Mouse (Mus musculus): Measurements from ENCODE around the gene Mboat2. TPM values are rescaled to one million over a fixed set of nuclear protein-coding genes. Genes with fewer than 3 reads are reported as not detected.

Gene Mboat2
- polyA plus RNA-seq, 1 experiment, result not detected

DNA sequence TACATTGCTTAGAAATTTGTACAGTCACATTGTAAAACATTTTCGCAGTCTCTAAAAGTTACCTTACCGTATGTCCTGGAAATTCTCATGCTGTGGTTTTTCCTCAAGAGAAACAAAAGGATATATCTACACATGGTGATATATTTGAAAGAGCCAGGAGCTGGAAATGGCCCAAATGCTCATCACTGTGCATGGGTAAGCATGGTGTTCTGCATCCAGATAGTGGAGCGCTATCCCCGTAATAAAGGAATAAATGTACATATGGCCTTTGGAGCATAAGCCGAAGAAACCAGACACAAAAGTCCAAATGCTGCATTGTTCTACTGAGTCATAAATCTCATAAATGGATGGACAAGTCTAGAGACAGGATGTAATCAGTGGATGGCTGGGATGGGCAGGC is 72.1 kb downstream of the Mboat2 start:
- Histone ChIP-seq H3K27ac (ENCODE audit: insufficient read depth, low read depth, low read length) (no peak overlapping the region), H3K4me3 (ENCODE audit: insufficient read depth, low read depth, low read length) (no peak overlapping the region), H3K4me1 (ENCODE audit: control insufficient read depth, insufficient read depth, low read length) (peaks cover under 1% of the 10 kb centered on the region; the same call in 1 of the 2 replicates)
- 94% methylated on average over 5 of the region's 5 CpGs for WGBS
- TF ChIP-seq POLR2A (IDR thresholded peaks at IDR 0.05; ENCODE audit: insufficient read depth, low read depth, low read length) (no peak), CTCF (IDR thresholded peaks at IDR 0.05; ENCODE audit: insufficient read depth, low read depth, low read length) (no peak)

GRCm38 (mm10) chr12:24907894-24908293 is 77.2 kb downstream of the Mboat2 start:
- Histone ChIP-seq H3K4me3 (ENCODE audit: insufficient read depth, low read depth, low read length) (no peak overlapping the region), H3K27ac (ENCODE audit: insufficient read depth, low read depth, low read length) (no peak overlapping the region; the same call in 1 of the 2 replicates), H3K4me1 (ENCODE audit: control insufficient read depth, insufficient read depth, low read length) (peaks cover 5% of the 10 kb centered on the region; the same call in 1 of the 2 replicates)
- 87% methylated on average over 2 of the region's 2 CpGs for WGBS
- TF ChIP-seq POLR2A (IDR thresholded peaks at IDR 0.05; ENCODE audit: insufficient read depth, low read depth, low read length) (no peak), CTCF (IDR thresholded peaks at IDR 0.05; ENCODE audit: insufficient read depth, low read depth, low read length) (no peak)

DNA sequence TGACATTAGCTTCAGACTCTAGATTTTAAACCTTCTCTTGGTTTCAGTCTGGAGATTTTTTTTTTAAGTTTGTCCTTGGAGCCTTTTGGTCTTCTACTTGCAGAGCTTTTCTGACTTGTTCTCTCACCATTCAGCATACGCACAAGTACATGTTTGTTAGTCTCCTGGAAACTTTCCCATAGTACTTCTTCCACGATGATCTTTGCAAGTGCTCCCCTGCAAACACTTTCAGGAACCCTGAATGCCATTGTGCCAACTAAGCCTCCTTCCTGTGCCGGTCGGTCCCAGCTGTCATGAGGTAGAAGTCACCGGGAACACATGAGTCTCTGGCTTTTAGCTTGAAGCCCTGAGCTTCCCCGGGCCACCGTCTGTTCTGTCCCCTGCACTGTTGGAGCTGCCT is 79.0 kb downstream of the Mboat2 start:
- TF ChIP-seq CTCF (IDR thresholded peaks at IDR 0.05; ENCODE audit: insufficient read depth, low read depth, low read length) (no peak), POLR2A (IDR thresholded peaks at IDR 0.05; ENCODE audit: insufficient read depth, low read depth, low read length) (no peak)
- WGBS, result 66% methylated on average over 7 of the region's 7 CpGs
- Histone ChIP-seq H3K27ac (ENCODE audit: insufficient read depth, low read depth, low read length) (no peak overlapping the region), H3K4me3 (ENCODE audit: insufficient read depth, low read depth, low read length) (no peak overlapping the region), H3K4me1 (ENCODE audit: control insufficient read depth, insufficient read depth, low read length) (peaks cover 5% of the 10 kb centered on the region; the same call in 1 of the 2 replicates)

- TF ChIP-seq POLR2A (IDR thresholded peaks at IDR 0.05; ENCODE audit: insufficient read depth, low read depth, low read length) (no peak), CTCF (IDR thresholded peaks at IDR 0.05; ENCODE audit: insufficient read depth, low read depth, low read length) (no peak)
- no peak overlapping the region for H3K4me3 ChIP-seq (ENCODE audit: insufficient read depth, low read depth, low read length)
- peaks cover 5% of the 10 kb centered on the region; the same call in 1 of the 2 replicates for H3K4me1 ChIP-seq (ENCODE audit: control insufficient read depth, insufficient read depth, low read length)
- WGBS, result 81% methylated on average over 6 of the region's 6 CpGs
- no peak overlapping the region for H3K27ac ChIP-seq (ENCODE audit: insufficient read depth, low read depth, low read length)
Measured at GRCm38 (mm10) chr12:24912174-24912573, 81.5 kb downstream of the Mboat2 start.

GRCm38 (mm10) chr12:24912876-24913275 is 82.2 kb downstream of the Mboat2 start:
- Histone ChIP-seq H3K4me1 (ENCODE audit: control insufficient read depth, insufficient read depth, low read length) (peaks cover 3% of the 10 kb centered on the region; the same call in 1 of the 2 replicates), H3K4me3 (ENCODE audit: insufficient read depth, low read depth, low read length) (no peak overlapping the region), H3K27ac (ENCODE audit: insufficient read depth, low read depth, low read length) (no peak overlapping the region)
- 100% methylated on average over 1 of the region's 1 CpGs for WGBS
- TF ChIP-seq POLR2A (IDR thresholded peaks at IDR 0.05; ENCODE audit: insufficient read depth, low read depth, low read length) (no peak), CTCF (IDR thresholded peaks at IDR 0.05; ENCODE audit: insufficient read depth, low read depth, low read length) (no peak)

- H3K4me1 ChIP-seq (ENCODE audit: control insufficient read depth, insufficient read depth, low read length), result no peaks in the 10 kb centered on the region
- TF ChIP-seq CTCF (IDR thresholded peaks at IDR 0.05; ENCODE audit: insufficient read depth, low read depth, low read length) (no peak), POLR2A (IDR thresholded peaks at IDR 0.05; ENCODE audit: insufficient read depth, low read depth, low read length) (no peak)
- no peak overlapping the region for H3K4me3 ChIP-seq (ENCODE audit: insufficient read depth, low read depth, low read length)
- H3K27ac ChIP-seq (ENCODE audit: insufficient read depth, low read depth, low read length), result no peak overlapping the region
- WGBS, result 83% methylated on average over 12 of the region's 12 CpGs
Measured at GRCm38 (mm10) chr12:24918575-24919262, 88.0 kb downstream of the Mboat2 start.

DNA sequence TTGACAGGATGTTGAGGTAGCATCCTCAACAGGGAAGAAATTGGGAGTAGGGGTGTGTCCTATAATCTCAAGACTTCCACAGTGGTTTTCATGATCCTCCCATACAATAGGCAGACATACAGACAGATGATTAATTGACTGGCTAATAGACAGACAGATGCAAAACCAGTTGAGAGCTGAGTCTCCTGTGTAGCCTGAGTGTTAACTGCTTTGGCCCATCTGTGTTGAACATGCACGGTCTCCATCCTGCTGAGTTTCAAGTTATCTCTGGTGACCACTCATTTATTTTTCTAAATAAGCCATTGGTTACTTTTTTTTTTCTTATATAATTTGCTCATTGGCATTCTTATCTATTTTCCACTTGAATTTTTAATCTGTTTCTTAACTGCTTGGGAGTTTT is 90.2 kb downstream of the Mboat2 start:
- TF ChIP-seq POLR2A (IDR thresholded peaks at IDR 0.05; ENCODE audit: insufficient read depth, low read depth, low read length), result no peak
- TF ChIP-seq CTCF (IDR thresholded peaks at IDR 0.05; ENCODE audit: insufficient read depth, low read depth, low read length), result no peak
- H3K4me1 ChIP-seq (ENCODE audit: control insufficient read depth, insufficient read depth, low read length), result no peaks in the 10 kb centered on the region
- no peak overlapping the region for H3K4me3 ChIP-seq (ENCODE audit: insufficient read depth, low read depth, low read length)
- H3K27ac ChIP-seq (ENCODE audit: insufficient read depth, low read depth, low read length), result no peak overlapping the region
- WGBS, result 98% methylated on average over 1 of the region's 1 CpGs

- H3K4me3 ChIP-seq (ENCODE audit: insufficient read depth, low read depth, low read length), result no peak overlapping the region
- WGBS, result 88% methylated on average over 4 of the region's 4 CpGs
- TF ChIP-seq CTCF (IDR thresholded peaks at IDR 0.05; ENCODE audit: insufficient read depth, low read depth, low read length), result no peak
- no peak for TF ChIP-seq POLR2A (IDR thresholded peaks at IDR 0.05; ENCODE audit: insufficient read depth, low read depth, low read length)
- peaks cover 8% of the 10 kb centered on the region for H3K4me1 ChIP-seq (ENCODE audit: control insufficient read depth, insufficient read depth, low read length)
- no peak overlapping the region for H3K27ac ChIP-seq (ENCODE audit: insufficient read depth, low read depth, low read length)
Measured at GRCm38 (mm10) chr12:24924003-24924402, 93.3 kb downstream of the Mboat2 start.

DNA sequence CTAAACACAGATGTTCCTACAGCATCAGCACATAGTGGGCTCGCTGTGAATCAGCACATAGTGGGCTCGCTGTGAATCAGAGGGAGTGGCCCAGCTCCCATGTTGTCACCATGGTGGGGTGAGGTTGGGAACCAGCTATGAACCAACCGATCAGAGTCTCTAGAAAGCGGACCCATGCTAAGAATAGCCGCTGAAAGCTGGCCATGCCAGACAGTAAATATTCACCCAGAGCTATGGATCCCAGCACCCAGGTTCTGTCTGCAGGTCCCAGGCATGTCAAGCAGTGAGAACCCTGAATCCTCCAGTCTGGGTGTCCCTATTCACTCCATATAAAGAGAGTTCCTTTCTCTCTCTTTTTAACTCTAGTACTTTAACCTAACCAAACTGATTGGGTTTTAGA is 94.6 kb downstream of the Mboat2 start:
- TF ChIP-seq CTCF (IDR thresholded peaks at IDR 0.05; ENCODE audit: insufficient read depth, low read depth, low read length) (no peak), POLR2A (IDR thresholded peaks at IDR 0.05; ENCODE audit: insufficient read depth, low read depth, low read length) (no peak)
- Histone ChIP-seq H3K27ac (ENCODE audit: insufficient read depth, low read depth, low read length) (no peak overlapping the region), H3K4me3 (ENCODE audit: insufficient read depth, low read depth, low read length) (no peak overlapping the region), H3K4me1 (ENCODE audit: control insufficient read depth, insufficient read depth, low read length) (peaks cover 9% of the 10 kb centered on the region)
- WGBS, result 90% methylated on average over 5 of the region's 5 CpGs
